Mouse (Mus musculus): ENCODE results near the gene Grik1.

Gene Grik1

DNA sequence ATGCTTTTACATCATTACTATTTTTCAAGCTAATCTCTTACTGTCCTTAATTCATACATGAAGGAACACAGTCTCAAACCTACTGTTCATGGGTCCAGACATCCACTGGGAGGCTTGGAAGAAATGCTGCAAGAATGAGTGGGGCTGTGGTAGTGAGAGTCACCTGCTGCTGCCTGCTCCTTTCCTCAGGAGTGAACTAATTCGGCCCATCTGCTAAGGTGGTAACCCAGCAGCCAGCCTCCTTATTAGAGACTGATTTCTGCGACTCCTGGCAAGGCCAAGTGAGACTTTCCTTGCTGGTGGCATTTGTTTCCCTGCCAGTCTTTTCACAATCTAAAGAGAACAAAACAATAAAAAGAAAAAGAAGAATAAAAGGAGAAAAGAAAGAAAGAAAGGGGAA lies 147.9 kb downstream of the Grik1 start:
- DNase-seq (ENCODE audit: low spot score), result no peak

DNA sequence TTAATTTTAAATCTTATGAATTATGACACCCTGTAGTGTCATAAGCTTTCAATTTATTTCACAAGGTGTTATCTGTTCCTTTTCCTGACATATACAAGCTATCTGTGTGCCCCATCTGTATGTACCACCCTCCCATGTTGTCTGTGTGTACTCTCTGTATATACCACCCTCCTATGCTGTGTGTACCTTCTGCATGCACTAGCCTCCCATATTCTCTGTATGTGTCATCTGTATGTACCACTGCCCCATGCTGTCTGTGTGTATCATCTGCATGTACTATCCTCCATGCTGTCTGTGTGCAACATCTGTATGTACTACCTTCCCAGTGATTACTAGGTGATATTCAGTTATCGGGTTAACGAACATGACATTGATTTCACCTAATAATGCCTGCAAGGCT lies 148.5 kb downstream of the Grik1 start:
- no peak for DNase-seq (ENCODE audit: low spot score)

DNA sequence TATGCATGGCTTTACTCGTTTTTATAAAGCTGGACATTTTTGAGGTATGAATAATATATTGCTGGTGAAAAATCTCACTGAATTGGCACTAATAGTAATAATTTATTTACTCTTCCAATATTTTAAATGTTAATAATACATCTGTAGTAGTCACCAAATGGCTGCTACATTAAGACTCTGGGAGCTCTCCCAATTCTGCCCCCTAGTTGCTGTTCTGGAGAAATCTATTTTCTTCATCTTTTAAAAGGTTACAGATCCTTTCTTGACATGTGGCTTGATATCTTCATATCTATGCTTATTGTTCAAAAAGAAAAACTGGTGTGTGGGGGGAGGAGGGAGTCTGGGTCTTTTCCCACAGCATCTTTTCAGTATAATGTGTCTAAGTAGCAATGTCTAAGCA lies 151.2 kb downstream of the Grik1 start:
- DNase-seq (ENCODE audit: low spot score), result no peak

DNA sequence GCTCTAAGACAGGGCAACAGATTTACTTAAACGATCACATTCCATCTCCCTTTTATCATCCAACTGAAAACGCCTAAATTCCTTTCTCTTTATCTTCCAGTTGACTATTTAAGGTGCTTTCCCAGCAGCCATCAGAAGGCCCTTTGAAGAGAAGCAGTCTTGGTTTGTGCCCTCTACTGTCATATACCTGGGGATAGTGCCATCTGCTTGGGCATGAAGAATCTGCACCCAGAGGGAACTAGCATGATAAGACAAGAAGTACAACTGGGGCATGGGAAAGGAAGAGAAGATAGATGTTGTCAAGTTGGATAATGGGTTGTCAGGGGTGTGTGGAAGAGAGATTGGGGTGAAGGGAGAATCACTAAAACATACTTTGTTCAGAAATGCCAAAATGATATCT lies 157.1 kb downstream of the Grik1 start:
- no peak for DNase-seq (ENCODE audit: low spot score)

- no peak for DNase-seq (ENCODE audit: low spot score)
These were observed 159.0 kb downstream of the Grik1 start for GRCm38 (mm10) chr16:88131103-88131502.

DNA sequence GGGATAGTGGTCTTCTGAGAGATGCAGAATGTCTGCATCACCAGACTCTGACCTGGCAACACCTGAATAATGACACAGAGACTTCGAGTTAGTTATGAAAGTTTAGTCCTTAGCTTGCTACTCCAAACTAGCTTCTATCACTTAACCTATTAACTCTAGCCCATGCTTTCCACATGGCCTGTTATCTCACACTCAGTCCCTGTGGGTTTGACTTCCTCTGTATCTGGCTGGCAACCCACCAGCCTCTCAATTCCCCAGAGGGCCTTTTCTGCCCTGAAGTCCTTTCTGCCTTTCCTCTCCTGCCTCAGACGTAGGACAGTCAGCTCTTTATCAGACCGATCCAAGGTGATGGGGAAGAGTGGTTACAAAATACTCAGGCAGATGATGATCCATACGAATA lies 165.0 kb downstream of the Grik1 start:
- no peak for DNase-seq (ENCODE audit: low spot score)

- DNase-seq (ENCODE audit: low spot score), result peak; percentile 2
These were observed 177.4 kb downstream of the Grik1 start for GRCm38 (mm10) chr16:88112551-88113138.

DNA sequence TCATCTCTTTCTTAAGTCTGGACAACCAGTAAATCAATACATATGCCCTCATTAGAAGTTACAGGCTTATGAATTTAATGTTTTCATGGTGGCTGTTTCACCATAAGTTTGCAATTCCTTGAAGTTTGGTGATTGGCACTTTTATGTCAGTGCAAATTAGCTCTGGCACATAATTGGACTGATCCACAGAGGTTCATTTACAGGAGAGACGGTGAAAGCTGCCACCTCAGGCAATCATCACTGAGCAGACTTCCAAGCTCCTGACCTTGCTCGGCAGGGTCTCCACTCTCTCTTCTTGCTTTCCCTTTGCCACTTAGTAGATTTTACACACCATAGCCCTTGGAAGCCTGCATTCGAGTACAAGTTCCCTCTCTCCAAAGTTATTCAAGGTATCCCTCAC lies 178.6 kb downstream of the Grik1 start:
- no peak for DNase-seq (ENCODE audit: low spot score)

DNA sequence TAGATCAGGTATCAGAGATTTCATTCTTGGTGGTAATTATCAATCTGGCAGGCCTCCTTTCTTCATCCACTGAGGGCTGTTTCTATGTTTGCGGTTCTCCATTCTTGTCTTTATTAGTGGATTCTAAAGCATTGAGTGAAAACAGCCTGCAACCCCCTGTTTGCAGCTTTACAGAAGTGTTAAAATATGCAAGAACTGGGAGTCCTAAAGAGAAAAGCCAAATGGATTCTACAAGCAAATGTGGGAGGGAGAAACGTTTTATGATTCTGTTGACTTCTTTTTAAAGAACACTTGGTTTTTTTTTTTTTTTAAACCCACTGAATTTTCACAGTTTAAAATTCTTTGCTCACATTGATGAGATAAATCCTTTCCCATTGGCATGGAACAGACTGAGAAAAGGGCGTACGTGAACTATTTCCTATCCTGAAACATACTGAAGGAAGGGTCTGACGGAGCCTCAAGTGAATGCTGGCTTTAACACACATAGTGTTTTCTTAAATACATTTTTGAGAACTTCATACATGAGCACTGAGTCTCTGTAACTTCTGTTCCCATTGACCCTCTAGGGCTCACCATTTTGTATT lies 195.8 kb downstream of the Grik1 start:
- no peak for DNase-seq (ENCODE audit: low spot score)

DNA sequence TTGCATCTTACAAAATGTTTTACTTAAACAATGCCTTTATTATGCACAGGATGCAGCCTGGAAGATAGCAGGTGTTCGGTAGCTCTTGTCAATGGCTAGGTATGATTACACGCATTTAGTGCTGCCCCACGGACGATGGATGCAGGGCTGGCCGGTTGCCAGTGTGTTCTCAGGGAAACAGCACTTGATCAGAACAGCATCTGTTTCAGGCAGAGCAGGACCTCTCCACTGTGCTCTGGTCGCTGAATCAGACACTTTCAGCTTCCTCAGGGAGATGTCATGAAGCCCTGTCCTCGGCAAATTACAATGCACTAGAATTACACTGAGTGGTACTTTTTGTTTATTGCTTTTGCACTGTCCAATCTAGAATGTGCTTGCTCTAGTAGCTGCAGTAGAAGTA lies 202.8 kb downstream of the Grik1 start:
- no peak for DNase-seq (ENCODE audit: low spot score)

- no peak for DNase-seq (ENCODE audit: low spot score)
These were observed 215.3 kb downstream of the Grik1 start for GRCm38 (mm10) chr16:88074716-88075115.

GRCm38 (mm10) chr16:88060936-88061335 lies 229.1 kb downstream of the Grik1 start:
- DNase-seq (ENCODE audit: low spot score), result no peak

- no peak for DNase-seq (ENCODE audit: low spot score)
These were observed 241.9 kb downstream of the Grik1 start for GRCm38 (mm10) chr16:88048121-88048520.

GRCm38 (mm10) chr16:88044321-88044720 lies 245.7 kb downstream of the Grik1 start:
- DNase-seq (ENCODE audit: low spot score), result no peak

- DNase-seq (ENCODE audit: low spot score), result no peak
These were observed 247.6 kb downstream of the Grik1 start for GRCm38 (mm10) chr16:88042458-88042857.

DNA sequence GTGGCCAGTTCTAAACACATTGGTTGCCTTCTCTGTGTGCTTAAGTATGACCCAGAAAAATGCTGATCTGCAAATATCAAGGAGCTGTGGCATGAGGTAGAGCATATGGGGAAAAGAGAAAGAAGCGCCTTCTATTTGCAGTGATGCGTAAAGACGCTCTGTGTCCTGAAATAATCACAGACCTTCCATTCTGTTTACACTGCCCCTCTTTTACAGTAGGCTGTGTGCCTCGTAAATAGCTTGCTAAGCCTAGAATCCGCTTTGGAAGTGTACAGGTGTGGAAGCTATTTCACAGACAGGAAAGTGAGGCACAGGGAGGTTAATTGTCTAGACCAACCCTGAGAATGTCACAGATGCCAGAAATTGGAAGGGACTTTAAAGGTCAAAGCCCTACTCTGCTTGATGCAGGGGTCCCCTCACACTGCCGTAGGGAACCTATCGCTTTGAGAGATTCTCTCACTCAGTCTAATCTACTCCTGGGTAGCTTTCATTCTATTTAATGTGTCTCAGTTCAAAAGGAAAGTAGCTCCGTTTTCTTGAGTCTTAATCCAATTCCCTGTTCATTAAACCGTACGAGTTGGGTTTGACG lies 251.5 kb downstream of the Grik1 start:
- DNase-seq (ENCODE audit: low spot score), result no peak

GRCm38 (mm10) chr16:87988805-87989204 lies 301.3 kb downstream of the Grik1 start:
- no peak for DNase-seq (ENCODE audit: low spot score)

DNA sequence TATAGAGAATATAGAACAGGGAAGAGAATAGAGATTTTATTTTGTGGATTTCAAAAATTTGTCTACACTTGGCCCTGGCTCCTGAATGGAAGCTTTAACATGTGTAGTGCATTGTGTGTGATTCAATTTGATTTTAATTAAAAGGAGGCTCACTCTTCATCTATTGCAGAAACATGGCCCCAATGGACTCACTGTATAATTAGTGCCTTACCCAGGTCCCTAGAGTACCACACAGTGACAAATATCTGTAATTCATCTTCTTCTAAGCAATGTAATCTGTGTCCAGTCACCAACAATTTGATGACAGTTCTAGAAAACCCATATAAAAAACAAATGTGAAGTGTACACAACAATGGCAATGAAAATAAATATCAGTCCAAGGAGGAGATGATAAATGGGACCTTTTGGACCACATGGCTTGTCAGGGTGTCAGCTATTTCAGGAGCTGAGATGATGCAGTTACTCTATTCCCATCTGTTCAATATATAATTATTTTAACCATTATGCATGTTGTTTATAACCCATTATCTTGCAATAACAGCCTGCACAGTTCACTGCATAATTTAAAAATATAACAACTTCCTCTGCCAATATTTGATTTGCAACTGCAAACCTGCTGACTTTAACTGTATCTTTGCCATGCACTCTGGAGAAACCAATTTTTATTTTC lies 305.7 kb downstream of the Grik1 start:
- no peak for DNase-seq (ENCODE audit: low spot score)

DNA sequence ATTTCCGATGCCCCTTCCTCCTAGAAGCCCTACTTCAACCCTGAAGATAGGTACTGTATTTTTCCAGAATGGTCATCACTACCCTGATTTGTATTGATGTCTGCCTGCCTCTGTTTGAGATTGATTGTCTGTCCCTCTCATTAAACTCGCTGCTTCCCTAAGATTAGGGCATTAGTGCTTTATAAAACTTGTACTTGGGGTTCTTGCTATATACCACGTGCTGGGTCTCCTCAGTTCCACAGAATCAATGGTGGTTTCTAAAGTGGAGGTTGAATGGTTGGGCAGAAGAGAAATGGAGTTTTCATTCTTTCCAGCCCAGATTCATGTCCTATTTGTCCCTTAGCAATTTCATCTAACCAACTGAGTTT lies 316.0 kb downstream of the Grik1 start:
- DNase-seq (ENCODE audit: low spot score), result no peak

DNA sequence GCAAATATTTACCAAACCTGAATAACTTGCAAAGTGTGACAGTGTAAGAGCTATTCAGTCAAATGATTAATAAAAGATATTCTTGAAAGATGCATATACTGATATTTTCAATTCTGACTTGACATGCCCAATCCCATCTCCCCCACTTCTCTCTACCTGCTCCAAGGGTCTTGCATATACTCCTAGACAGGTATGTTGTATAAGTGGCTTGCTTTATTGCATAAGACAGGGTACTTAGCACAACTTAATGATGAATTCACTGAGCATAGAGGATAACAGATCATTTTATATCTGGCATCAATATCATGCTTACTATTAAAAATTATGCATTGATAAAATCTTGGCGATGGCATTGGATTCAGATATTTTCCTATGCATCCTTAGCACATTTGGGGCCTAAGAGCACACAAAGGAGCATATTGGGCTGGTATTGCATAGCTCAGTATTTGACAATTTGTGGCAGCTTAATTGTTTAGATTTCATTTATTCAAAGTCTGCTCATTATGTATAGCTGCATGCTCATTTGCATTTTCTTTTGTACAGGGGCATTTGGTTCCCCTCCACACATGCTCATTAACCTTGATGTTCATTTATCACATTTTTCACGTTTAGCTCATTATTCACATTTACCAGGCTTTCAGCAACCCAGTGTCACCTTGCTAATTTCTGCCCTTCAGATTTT lies 316.5 kb downstream of the Grik1 start:
- DNase-seq (ENCODE audit: low spot score), result no peak

- no peak for DNase-seq (ENCODE audit: low spot score)
These were observed 318.2 kb downstream of the Grik1 start for GRCm38 (mm10) chr16:87971911-87972310.

DNA sequence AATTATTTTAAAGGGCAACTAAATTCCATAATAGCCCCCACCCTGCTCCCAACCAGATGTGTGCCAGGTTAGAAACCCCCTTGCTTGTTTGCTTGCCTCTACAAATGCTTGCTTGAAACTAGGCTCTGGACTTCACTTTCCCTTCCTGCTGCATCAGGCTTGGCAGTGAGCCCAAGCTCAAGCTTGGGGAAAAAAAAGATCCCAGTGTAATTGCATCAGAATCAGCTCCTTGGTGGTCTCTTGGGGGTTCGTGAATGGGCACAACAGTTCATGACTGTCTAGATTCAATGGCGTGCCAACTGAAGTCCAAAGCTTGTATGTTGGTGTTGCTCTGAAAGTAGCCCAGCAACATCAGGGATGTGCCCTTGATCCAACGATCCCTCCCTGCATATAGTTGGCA lies 320.1 kb downstream of the Grik1 start:
- no peak for DNase-seq (ENCODE audit: low spot score)

GRCm38 (mm10) chr16:87961419-87961818 lies 328.6 kb downstream of the Grik1 start:
- DNase-seq (ENCODE audit: low spot score), result no peak
